Mouse (Mus musculus) CH12.LX (cell line): Measurements from ENCODE around the gene Gm44965.

Experiments
- BHLHE40 ChIP-seq: IDR thresholded peaks from 2 replicates; pipeline ENCODE4 v1.6.1; 2011; ENCODE audit warnings: mild to moderate bottlenecking, low read depth, low read length, improper control_type of control experiment
- CTCF ChIP-seq, 2 experiments: IDR thresholded peaks in 1 of 2; conservative IDR thresholded peaks in 1 of 2; 2 replicates each; pipeline ENCODE4 v1.5.1; 2011 to 2012; ENCODE audit warnings: low read depth in 2 of 2, low read length in 2 of 2, improper control_type of control experiment in 1 of 2, inconsistent platforms in 1 of 2, mild to moderate bottlenecking in 1 of 2, moderate library complexity in 1 of 2
- POLR2A ChIP-seq: IDR thresholded peaks from 2 replicates; pipeline ENCODE4 v1.6.1; 2011; ENCODE audit warnings: low read depth, mild to moderate bottlenecking, improper control_type of control experiment, low read length
- SMC3 ChIP-seq: IDR thresholded peaks from 2 replicates; pipeline ENCODE4 v1.6.1; 2011; ENCODE audit warnings: low read depth, low read length, improper control_type of control experiment
- TCF12 ChIP-seq: IDR thresholded peaks from 2 replicates; pipeline ENCODE4 v1.6.1; 2014; ENCODE audit warnings: low read depth, mild to moderate bottlenecking, inconsistent platforms, low read length, improper control_type of control experiment

DNA sequence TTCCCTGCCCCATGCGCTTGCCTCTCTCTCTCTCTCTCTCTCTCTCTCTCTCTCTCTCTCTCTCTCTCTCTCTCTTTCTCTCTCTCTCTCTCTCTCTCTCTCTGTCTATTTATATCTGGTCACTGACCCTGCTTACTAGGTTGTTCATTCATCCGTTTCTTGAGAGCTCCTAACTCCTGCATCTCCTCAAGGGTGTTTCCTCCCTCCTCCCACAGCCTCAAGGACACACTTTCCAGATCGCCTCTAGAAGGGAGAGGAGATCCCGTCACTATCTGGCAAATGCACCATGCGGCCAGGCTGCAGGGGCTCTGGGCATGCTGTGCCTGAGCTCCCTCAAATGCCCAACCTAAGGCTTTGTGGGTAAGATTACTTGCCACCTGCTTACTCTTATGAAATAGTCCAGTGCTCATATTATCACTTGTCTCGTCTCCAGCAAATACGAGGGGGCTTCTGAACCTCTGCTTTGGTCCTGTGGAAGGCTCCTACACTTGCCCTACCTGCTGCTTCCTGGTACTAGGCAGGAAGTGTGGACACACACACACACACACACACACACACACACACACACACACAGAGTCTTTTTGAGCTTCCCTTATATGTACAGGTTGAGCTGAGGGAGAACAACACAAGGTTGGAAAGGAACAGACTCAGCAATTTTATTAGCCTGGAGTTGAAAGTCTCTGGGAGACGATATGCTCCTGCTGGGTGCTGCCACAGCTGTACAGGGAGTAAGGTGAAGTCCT, 24.5 kb upstream of the Gm44965 start:
- no peak for TF ChIP-seq CTCF (conservative IDR thresholded peaks at IDR 0.05 in 1 of 2, IDR thresholded peaks at IDR 0.05 in 1 of 2; ENCODE audit: low read depth in 2 of 2, low read length in 2 of 2)
- no peak for TF ChIP-seq POLR2A
- TF ChIP-seq BHLHE40: no peak
- TF ChIP-seq SMC3: no peak
- no peak for TF ChIP-seq TCF12
